Mouse (Mus musculus): ENCODE data around the gene Dock8. TPM values are rescaled to one million over a fixed set of nuclear protein-coding genes. Genes with fewer than 3 reads are reported as not detected.

The Dock8 gene
- polyA plus RNA-seq, 1 experiment from 2014 or later = 9.0 TPM

GRCm38 (mm10) chr19:25055025-25055424, 55.7 kb downstream of the Dock8 start:
- Histone ChIP-seq H3K4me3 (replicated peaks; ENCODE audit: low read depth, low read length) (no peak overlapping the region), H3K9ac (ENCODE audit: low read depth, low read length) (no peak overlapping the region), H3K36me3 (ENCODE audit: insufficient read depth, low read length) (no peaks in the 10 kb centered on the region), H3K27me3 (ENCODE audit: insufficient read depth, low read length) (no peaks in the 10 kb centered on the region), H3K27ac (no peak overlapping the region), H3K9me3 (replicated peaks; ENCODE audit: low read length) (no peaks in the 10 kb centered on the region), H3K4me2 (ENCODE audit: low read length) (no peak overlapping the region), H3K4me1 (replicated peaks; ENCODE audit: insufficient read depth, low read length) (0 out of 2 replicates have a peak, but pooled peaks cover under 1% of the 10 kb centered on the region)
- 86% methylated on average over 7 of the region's 7 CpGs for WGBS
- no peak for TF ChIP-seq CTCF (IDR thresholded peaks at IDR 0.05; ENCODE audit: low read depth)
- no peak for DNase-seq (ENCODE audit: low spot score)
- no peak for ATAC-seq (replicated peaks; ENCODE audit: low FRiP score, low read depth)

- no peak for TF ChIP-seq CTCF (IDR thresholded peaks at IDR 0.05; ENCODE audit: low read depth)
- Histone ChIP-seq H3K9me3 (replicated peaks; ENCODE audit: low read length) (no peaks in the 10 kb centered on the region), H3K9ac (ENCODE audit: low read depth, low read length) (no peak overlapping the region), H3K36me3 (ENCODE audit: insufficient read depth, low read length) (no peaks in the 10 kb centered on the region), H3K4me1 (replicated peaks; ENCODE audit: insufficient read depth, low read length) (0 out of 2 replicates have a peak, but pooled peaks cover 5% of the 10 kb centered on the region), H3K27me3 (ENCODE audit: insufficient read depth, low read length) (no peaks in the 10 kb centered on the region), H3K4me3 (replicated peaks; ENCODE audit: low read depth, low read length) (no peak overlapping the region), H3K4me2 (ENCODE audit: low read length) (no peak overlapping the region), H3K27ac (no peak overlapping the region)
- no peak for ATAC-seq (replicated peaks; ENCODE audit: low FRiP score, low read depth)
- 91% methylated on average over 7 of the region's 7 CpGs for WGBS
- no peak for DNase-seq (ENCODE audit: low spot score)
These were observed 56.2 kb downstream of the Dock8 start for GRCm38 (mm10) chr19:25055559-25055958.

- no peak overlapping the region for H3K9ac ChIP-seq (ENCODE audit: low read depth, low read length)
- ATAC-seq (replicated peaks; ENCODE audit: low FRiP score, low read depth) (no peak), DNase-seq (ENCODE audit: low spot score) (no peak)
- H3K4me3 ChIP-seq (replicated peaks; ENCODE audit: low read depth, low read length) = no peak overlapping the region
- WGBS = 86% methylated on average over 10 of the region's 10 CpGs
- H3K4me2 ChIP-seq (ENCODE audit: low read length) = no peak overlapping the region
- H3K27me3 ChIP-seq (ENCODE audit: insufficient read depth, low read length) = no peaks in the 10 kb centered on the region
- TF ChIP-seq CTCF (IDR thresholded peaks at IDR 0.05; ENCODE audit: low read depth) = no peak
- no peaks in the 10 kb centered on the region for H3K9me3 ChIP-seq (replicated peaks; ENCODE audit: low read length)
- H3K4me1 ChIP-seq (replicated peaks; ENCODE audit: insufficient read depth, low read length) = 0 out of 2 replicates have a peak, but pooled peaks cover 9% of the 10 kb centered on the region
- no peaks in the 10 kb centered on the region for H3K36me3 ChIP-seq (ENCODE audit: insufficient read depth, low read length)
- H3K27ac ChIP-seq = no peak overlapping the region
These were observed 56.9 kb downstream of the Dock8 start for GRCm38 (mm10) chr19:25056224-25056623.

- no peaks in the 10 kb centered on the region for H3K9me3 ChIP-seq (replicated peaks; ENCODE audit: low read length)
- WGBS = 88% methylated on average over 8 of the region's 8 CpGs
- TF ChIP-seq CTCF (IDR thresholded peaks at IDR 0.05; ENCODE audit: low read depth) = no peak
- no peak overlapping the region for H3K4me3 ChIP-seq (replicated peaks; ENCODE audit: low read depth, low read length)
- DNase-seq (ENCODE audit: low spot score) = no peak
- ATAC-seq (replicated peaks; ENCODE audit: low FRiP score, low read depth) = no peak
- no peak overlapping the region for H3K9ac ChIP-seq (ENCODE audit: low read depth, low read length)
- no peak overlapping the region for H3K4me2 ChIP-seq (ENCODE audit: low read length)
- H3K36me3 ChIP-seq (ENCODE audit: insufficient read depth, low read length) = no peaks in the 10 kb centered on the region
- 0 out of 2 replicates have a peak, but pooled peaks cover 9% of the 10 kb centered on the region for H3K4me1 ChIP-seq (replicated peaks; ENCODE audit: insufficient read depth, low read length)
- H3K27ac ChIP-seq = no peak overlapping the region
- no peaks in the 10 kb centered on the region for H3K27me3 ChIP-seq (ENCODE audit: insufficient read depth, low read length)
These were observed 58.5 kb downstream of the Dock8 start for GRCm38 (mm10) chr19:25057826-25058225.

- TF ChIP-seq CTCF (IDR thresholded peaks at IDR 0.05; ENCODE audit: low read depth) = no peak
- Histone ChIP-seq H3K9ac (ENCODE audit: low read depth, low read length) (no peak overlapping the region), H3K9me3 (replicated peaks; ENCODE audit: low read length) (no peaks in the 10 kb centered on the region), H3K4me2 (ENCODE audit: low read length) (peak overlapping the region; percentile 46), H3K4me1 (replicated peaks; ENCODE audit: insufficient read depth, low read length) (0 out of 2 replicates have a peak, but pooled peaks cover 9% of the 10 kb centered on the region), H3K27ac (no peak overlapping the region), H3K27me3 (ENCODE audit: insufficient read depth, low read length) (no peaks in the 10 kb centered on the region), H3K4me3 (replicated peaks; ENCODE audit: low read depth, low read length) (no peak overlapping the region), H3K36me3 (ENCODE audit: insufficient read depth, low read length) (no peaks in the 10 kb centered on the region)
- ATAC-seq (replicated peaks; ENCODE audit: low FRiP score, low read depth) = no peak
- DNase-seq (ENCODE audit: low spot score) = no peak
- WGBS = 56% methylated on average over 7 of the region's 7 CpGs
These were observed 60.6 kb downstream of the Dock8 start for GRCm38 (mm10) chr19:25059847-25060364.

GRCm38 (mm10) chr19:25060375-25060774, 61.0 kb downstream of the Dock8 start:
- 10% methylated on average over 9 of the region's 9 CpGs for WGBS
- 0 out of 2 replicates have a peak, but pooled peaks cover 9% of the 10 kb centered on the region for H3K4me1 ChIP-seq (replicated peaks; ENCODE audit: insufficient read depth, low read length)
- H3K9ac ChIP-seq (ENCODE audit: low read depth, low read length) = no peak overlapping the region
- H3K4me3 ChIP-seq (replicated peaks; ENCODE audit: low read depth, low read length) = peak overlapping the region; percentile 9; the same call in 1 of the 2 replicates
- H3K27ac ChIP-seq = 0 out of 2 replicates have a peak overlapping the region, but pooled peaks have one; percentile 42
- no peak for TF ChIP-seq CTCF (IDR thresholded peaks at IDR 0.05; ENCODE audit: low read depth)
- DNase-seq (ENCODE audit: low spot score) (peak; percentile 63), ATAC-seq (replicated peaks; ENCODE audit: low FRiP score, low read depth) (no peak)
- no peaks in the 10 kb centered on the region for H3K9me3 ChIP-seq (replicated peaks; ENCODE audit: low read length)
- peak overlapping the region; percentile 46 for H3K4me2 ChIP-seq (ENCODE audit: low read length)
- no peaks in the 10 kb centered on the region for H3K36me3 ChIP-seq (ENCODE audit: insufficient read depth, low read length)
- no peaks in the 10 kb centered on the region for H3K27me3 ChIP-seq (ENCODE audit: insufficient read depth, low read length)

Measured in kidney, postnatal 0 days (tissue).